Mouse (Mus musculus): Measurements from ENCODE around the gene Snapin.

- no peak for TF ChIP-seq POLR2A (IDR thresholded peaks at IDR 0.05; ENCODE audit: low read depth, low read length)
- no peak for TF ChIP-seq CTCF (IDR thresholded peaks at IDR 0.05; ENCODE audit: extremely low read depth, insufficient read length, insufficient replicate concordance, low read depth, low read length)
These were observed 26.2 kb downstream of the Snapin start for GRCm38 (mm10) chr3:90464552-90465080.

Measured in small intestine, adult 2 months (tissue).